Mouse (Mus musculus): ENCODE measurements around the gene Lars2. TPM values are rescaled to one million over a fixed set of nuclear protein-coding genes. Genes with fewer than 3 reads are reported as not detected.

Gene Lars2
- total and polyA plus RNA-seq, 2 experiments from 2014 or later = 33.1 to 986 TPM

GRCm38 (mm10) chr9:123504325-123504724 is 137.6 kb downstream of the Lars2 start:
- Histone ChIP-seq H3K27ac (ENCODE audit: low read depth) (no peak overlapping the region), H3K4me2 (ENCODE audit: low read depth, low read length) (no peak overlapping the region), H3K36me3 (replicated peaks; ENCODE audit: control insufficient read depth, insufficient read depth, low read length) (peaks cover 48% of the 10 kb centered on the region), H3K4me3 (ENCODE audit: low read depth, low read length) (no peak overlapping the region), H3K4me1 (ENCODE audit: control insufficient read depth, insufficient read depth) (peaks cover 30% of the 10 kb centered on the region), H3K9ac (replicated peaks; ENCODE audit: low read depth, low read length) (no peak overlapping the region), H3K9me3 (replicated peaks; ENCODE audit: control insufficient read depth, low read length) (no peaks in the 10 kb centered on the region), H3K27me3 (ENCODE audit: control insufficient read depth, insufficient read depth, low read length) (no peaks in the 10 kb centered on the region)
- WGBS = 14% methylated on average over 2 of the region's 2 CpGs
- no peak for TF ChIP-seq EP300 (IDR thresholded peaks at IDR 0.05; ENCODE audit: low read depth)
- TF ChIP-seq CTCF (IDR thresholded peaks at IDR 0.05; ENCODE audit: low read depth) = peak; percentile 93
- ATAC-seq (ENCODE audit: insufficient read depth, low read depth) (peak; percentile 72), DNase-seq (ENCODE audit: low spot score) (peak; percentile 61)

DNA sequence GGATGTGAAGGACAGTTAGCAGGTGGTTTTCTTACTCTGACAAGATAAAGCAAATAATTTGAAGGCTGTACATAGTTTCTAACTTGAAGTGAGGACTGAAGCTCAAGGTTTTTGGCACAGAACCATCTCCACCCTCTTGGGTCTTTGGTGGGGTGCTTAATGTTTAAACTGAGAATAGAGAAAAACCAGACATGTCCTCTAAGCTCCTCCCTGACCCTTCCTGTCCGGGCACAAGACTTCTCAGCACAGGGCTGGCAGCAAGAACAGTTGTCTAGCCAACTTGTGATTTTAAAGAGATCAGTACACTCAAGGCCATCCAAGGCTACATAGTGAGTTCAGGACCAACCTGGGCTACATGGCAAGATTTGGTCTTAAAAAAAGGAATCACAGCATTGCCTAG is 138.9 kb downstream of the Lars2 start:
- H3K27ac ChIP-seq (ENCODE audit: low read depth) = peak overlapping the region; percentile 61
- no peaks in the 10 kb centered on the region for H3K27me3 ChIP-seq (ENCODE audit: control insufficient read depth, insufficient read depth, low read length)
- no peaks in the 10 kb centered on the region for H3K9me3 ChIP-seq (replicated peaks; ENCODE audit: control insufficient read depth, low read length)
- TF ChIP-seq CTCF (IDR thresholded peaks at IDR 0.05; ENCODE audit: low read depth) (no peak), EP300 (IDR thresholded peaks at IDR 0.05; ENCODE audit: low read depth) (no peak)
- no peak for DNase-seq (ENCODE audit: low spot score)
- peak; percentile 34; the same call in 1 of the 2 replicates for ATAC-seq (ENCODE audit: insufficient read depth, low read depth)
- H3K36me3 ChIP-seq (replicated peaks; ENCODE audit: control insufficient read depth, insufficient read depth, low read length) = peaks cover 47% of the 10 kb centered on the region
- no peak overlapping the region for H3K4me3 ChIP-seq (ENCODE audit: low read depth, low read length)
- H3K9ac ChIP-seq (replicated peaks; ENCODE audit: low read depth, low read length) = no peak overlapping the region
- peaks cover 30% of the 10 kb centered on the region for H3K4me1 ChIP-seq (ENCODE audit: control insufficient read depth, insufficient read depth)
- H3K4me2 ChIP-seq (ENCODE audit: low read depth, low read length) = no peak overlapping the region
- WGBS = 17% methylated on average over 1 of the region's 1 CpGs

- no peaks in the 10 kb centered on the region for H3K9me3 ChIP-seq (replicated peaks; ENCODE audit: control insufficient read depth, low read length)
- H3K4me3 ChIP-seq (ENCODE audit: low read depth, low read length) = no peak overlapping the region
- TF ChIP-seq CTCF (IDR thresholded peaks at IDR 0.05; ENCODE audit: low read depth) (no peak), EP300 (IDR thresholded peaks at IDR 0.05; ENCODE audit: low read depth) (no peak)
- DNase-seq (ENCODE audit: low spot score) = peak; percentile 42
- peaks cover 47% of the 10 kb centered on the region for H3K36me3 ChIP-seq (replicated peaks; ENCODE audit: control insufficient read depth, insufficient read depth, low read length)
- H3K27me3 ChIP-seq (ENCODE audit: control insufficient read depth, insufficient read depth, low read length) = no peaks in the 10 kb centered on the region
- 0 out of 2 replicates have a peak, but pooled peaks have one; percentile 23 for ATAC-seq (ENCODE audit: insufficient read depth, low read depth)
- H3K4me1 ChIP-seq (ENCODE audit: control insufficient read depth, insufficient read depth) = peaks cover 30% of the 10 kb centered on the region
- peak overlapping the region; percentile 23; the same call in 1 of the 2 replicates for H3K4me2 ChIP-seq (ENCODE audit: low read depth, low read length)
- no peak overlapping the region for H3K9ac ChIP-seq (replicated peaks; ENCODE audit: low read depth, low read length)
- 26% methylated on average over 4 of the region's 4 CpGs for WGBS
- peak overlapping the region; percentile 57 for H3K27ac ChIP-seq (ENCODE audit: low read depth)
These were observed 139.8 kb downstream of the Lars2 start for GRCm38 (mm10) chr9:123506270-123507146.

DNA sequence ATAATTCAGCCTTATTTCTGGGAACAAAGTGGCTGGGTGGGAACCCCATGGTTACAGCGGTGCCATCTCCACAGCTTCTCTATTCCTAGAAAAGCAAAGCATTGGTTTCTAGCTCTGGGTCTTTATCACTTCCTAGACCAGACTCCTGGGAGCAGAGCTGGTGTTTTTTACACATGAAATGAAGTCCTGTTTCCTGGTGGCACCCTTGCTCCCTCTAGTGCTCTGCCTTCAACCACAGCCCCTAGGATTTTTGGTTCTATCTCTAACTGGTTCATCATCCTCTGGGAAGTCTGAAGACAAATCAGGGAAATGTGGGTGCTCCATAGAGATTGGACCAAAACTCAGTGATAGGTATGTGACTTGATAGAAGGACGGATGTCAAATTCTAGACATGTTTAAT is 140.7 kb downstream of the Lars2 start:
- Histone ChIP-seq H3K9me3 (replicated peaks; ENCODE audit: control insufficient read depth, low read length) (no peaks in the 10 kb centered on the region), H3K36me3 (replicated peaks; ENCODE audit: control insufficient read depth, insufficient read depth, low read length) (peaks cover 46% of the 10 kb centered on the region), H3K27me3 (ENCODE audit: control insufficient read depth, insufficient read depth, low read length) (no peaks in the 10 kb centered on the region), H3K4me1 (ENCODE audit: control insufficient read depth, insufficient read depth) (peaks cover 30% of the 10 kb centered on the region), H3K9ac (replicated peaks; ENCODE audit: low read depth, low read length) (no peak overlapping the region), H3K4me3 (ENCODE audit: low read depth, low read length) (no peak overlapping the region), H3K4me2 (ENCODE audit: low read depth, low read length) (no peak overlapping the region), H3K27ac (ENCODE audit: low read depth) (peak overlapping the region; percentile 57; the same call in 1 of the 2 replicates)
- TF ChIP-seq CTCF (IDR thresholded peaks at IDR 0.05; ENCODE audit: low read depth) (peak; percentile 54), EP300 (IDR thresholded peaks at IDR 0.05; ENCODE audit: low read depth) (no peak)
- ATAC-seq (ENCODE audit: insufficient read depth, low read depth) = peak; percentile 21; the same call in 1 of the 2 replicates
- WGBS = 77% methylated on average over 2 of the region's 2 CpGs
- DNase-seq (ENCODE audit: low spot score) = no peak

DNA sequence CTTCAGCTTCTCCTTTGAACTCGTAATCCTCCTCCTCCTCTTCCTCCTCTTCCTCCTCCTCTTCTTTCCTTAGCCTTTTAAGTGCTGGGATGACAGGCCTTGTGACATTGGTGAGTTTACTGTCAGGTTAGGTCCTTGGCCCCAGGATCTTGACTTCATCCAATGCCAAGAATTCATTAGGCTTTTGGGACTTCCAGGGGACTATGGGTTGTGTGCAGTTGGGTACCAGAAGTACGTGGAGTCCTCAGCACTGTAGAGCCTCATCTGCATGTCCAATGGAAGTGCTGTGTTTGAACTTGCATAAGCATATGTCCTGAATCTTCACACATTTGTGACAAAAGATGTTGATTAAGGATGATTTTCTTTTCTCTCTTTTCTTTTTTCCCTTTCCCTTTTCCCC is 142.3 kb downstream of the Lars2 start:
- Histone ChIP-seq H3K27ac (ENCODE audit: low read depth) (no peak overlapping the region), H3K4me3 (ENCODE audit: low read depth, low read length) (no peak overlapping the region), H3K9me3 (replicated peaks; ENCODE audit: control insufficient read depth, low read length) (no peaks in the 10 kb centered on the region), H3K36me3 (replicated peaks; ENCODE audit: control insufficient read depth, insufficient read depth, low read length) (peaks cover 48% of the 10 kb centered on the region), H3K9ac (replicated peaks; ENCODE audit: low read depth, low read length) (no peak overlapping the region), H3K27me3 (ENCODE audit: control insufficient read depth, insufficient read depth, low read length) (no peaks in the 10 kb centered on the region), H3K4me2 (ENCODE audit: low read depth, low read length) (no peak overlapping the region), H3K4me1 (ENCODE audit: control insufficient read depth, insufficient read depth) (peaks cover 30% of the 10 kb centered on the region)
- no peak for DNase-seq (ENCODE audit: low spot score)
- 83% methylated on average over 2 of the region's 2 CpGs for WGBS
- TF ChIP-seq EP300 (IDR thresholded peaks at IDR 0.05; ENCODE audit: low read depth) (no peak), CTCF (IDR thresholded peaks at IDR 0.05; ENCODE audit: low read depth) (no peak)
- no peak for ATAC-seq (ENCODE audit: insufficient read depth, low read depth)

All from heart, postnatal 0 days (tissue).